Mouse (Mus musculus) neural tube, embryonic 12.5 days (tissue): Measurements from ENCODE around the gene Tbck. TPM values are rescaled to one million over a fixed set of nuclear protein-coding genes. Genes with fewer than 3 reads are reported as not detected.

Experiments
- ATAC-seq: fragments of 200-750 bp; cut with Nextera tagmentation; 2 replicates; pipeline ENCODE4 v1.8.0; 2017; ENCODE audit warnings: low read depth, mild to moderate bottlenecking, moderate TSS enrichment, moderate library complexity; ENCODE audit not compliant: low FRiP score
- H3K27ac ChIP-seq: fragments of 300-500 bp; sonication (generic); 2 replicates; pipeline ENCODE4 v1.5.1; 2016
- H3K27me3 ChIP-seq: fragments of 300-500 bp; sonication (generic); replicated peaks from 2 replicates; pipeline ENCODE4 v1.6.1; 2016; ENCODE audit warnings: mild to moderate bottlenecking
- H3K36me3 ChIP-seq: fragments of 300-500 bp; sonication (generic); 2 replicates; pipeline ENCODE4 v1.6.1; 2016; ENCODE audit warnings: mild to moderate bottlenecking
- H3K4me1 ChIP-seq: fragments of 300-500 bp; sonication (generic); 2 replicates; pipeline ENCODE4 v1.6.1; 2016
- H3K4me2 ChIP-seq: fragments of 300-500 bp; sonication (generic); replicated peaks from 2 replicates; pipeline ENCODE4 v1.6.1; 2016; ENCODE audit warnings: mild to moderate bottlenecking
- H3K4me3 ChIP-seq: fragments of 300-500 bp; sonication (generic); 2 replicates; pipeline ENCODE4 v1.5.1; 2016
- H3K9ac ChIP-seq: fragments of 300-500 bp; sonication (generic); 2 replicates; pipeline ENCODE4 v1.6.1; 2016; ENCODE audit warnings: mild to moderate bottlenecking
- H3K9me3 ChIP-seq: fragments of 300-500 bp; sonication (generic); 2 replicates; pipeline ENCODE4 v1.6.1; 2016; ENCODE audit warnings: mild to moderate bottlenecking
- WGBS: fragments of 180-500 bp; shearing (Covaris S2); methylation state at CpG from one replicate; pipeline ENCODE4 v1.1.7; 2016; 5-methylcytosine and 5-hydroxymethylcytosine counted together
- polyA plus RNA-seq: library from polyadenylated mRNA; unstranded; fragments of >200 nt; fragmentation: Nextera tagmentation; extraction: Ambion mirVana; gene quantifications from 2 replicates; pipeline ENCODE4 v1.2.1, GENCODE M21; 2016

Gene Tbck
- polyA plus RNA-seq, 1 experiment from 2014 or later: 29.9 TPM

DNA sequence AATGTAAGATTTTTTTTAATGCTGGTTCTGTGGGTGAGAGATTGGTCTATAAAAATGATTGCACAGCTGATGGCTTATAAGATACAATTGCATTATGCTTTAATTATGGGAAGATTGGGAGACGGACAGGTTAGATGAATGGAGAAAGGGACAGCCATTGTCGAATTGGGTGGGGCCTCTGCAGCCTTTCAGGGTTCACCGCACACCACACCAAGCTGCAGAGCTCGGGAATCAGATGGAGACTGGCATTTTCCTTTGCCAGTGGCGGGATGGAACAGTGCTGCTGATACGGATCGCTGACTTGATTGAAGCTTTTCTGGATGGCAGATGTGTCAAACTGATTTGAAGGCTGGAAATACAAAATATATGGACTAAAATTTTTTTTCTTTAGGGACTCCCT is 88.1 kb downstream of the Tbck start:
- H3K27me3 ChIP-seq: no peaks in the 10 kb centered on the region
- 61% methylated on average over 7 of the region's 7 CpGs for WGBS
- H3K4me3 ChIP-seq: no peak overlapping the region
- H3K9me3 ChIP-seq: no peaks in the 10 kb centered on the region
- no peak overlapping the region for H3K9ac ChIP-seq
- H3K27ac ChIP-seq: no peak overlapping the region
- no peaks in the 10 kb centered on the region for H3K4me1 ChIP-seq
- H3K4me2 ChIP-seq: no peak overlapping the region
- 0 out of 2 replicates have a peak, but pooled peaks have one; percentile 56 for ATAC-seq
- H3K36me3 ChIP-seq: peaks cover 3% of the 10 kb centered on the region; the same call in 1 of the 2 replicates

DNA sequence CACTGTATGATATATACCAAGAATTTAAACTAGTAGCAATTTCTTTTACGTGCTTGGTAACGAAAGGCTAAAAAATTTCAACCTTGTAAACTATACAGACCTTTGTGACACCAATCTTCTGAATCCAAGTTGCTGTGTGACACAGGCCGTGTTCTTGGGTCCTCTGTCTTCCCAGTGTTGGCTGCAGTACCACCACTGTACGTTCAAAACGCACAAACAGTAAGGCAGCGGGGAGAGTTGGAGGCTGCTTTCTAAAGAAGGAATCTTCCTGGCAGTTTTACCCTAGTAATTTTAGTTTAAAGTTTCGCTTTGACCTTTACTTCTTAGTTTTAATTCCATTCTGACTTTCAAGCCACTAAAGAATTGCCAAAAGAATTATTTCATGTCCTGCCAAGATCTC is 92.7 kb downstream of the Tbck start:
- Histone ChIP-seq H3K36me3 (peaks cover 3% of the 10 kb centered on the region; the same call in 1 of the 2 replicates), H3K4me1 (peaks cover 3% of the 10 kb centered on the region; the same call in 1 of the 2 replicates), H3K27ac (no peak overlapping the region), H3K4me2 (no peak overlapping the region), H3K9ac (no peak overlapping the region), H3K4me3 (no peak overlapping the region), H3K27me3 (no peaks in the 10 kb centered on the region), H3K9me3 (no peaks in the 10 kb centered on the region)
- no peak for ATAC-seq
- 94% methylated on average over 7 of the region's 7 CpGs for WGBS

GRCm38 (mm10) chr3:132781103-132781502 is 97.2 kb downstream of the Tbck start:
- Histone ChIP-seq H3K9ac (no peak overlapping the region), H3K36me3 (no peaks in the 10 kb centered on the region), H3K27ac (no peak overlapping the region), H3K4me2 (no peak overlapping the region), H3K4me1 (peaks cover 3% of the 10 kb centered on the region; the same call in 1 of the 2 replicates), H3K4me3 (no peak overlapping the region), H3K27me3 (no peaks in the 10 kb centered on the region), H3K9me3 (no peaks in the 10 kb centered on the region)
- ATAC-seq: no peak
- 95% methylated on average over 2 of the region's 2 CpGs for WGBS

DNA sequence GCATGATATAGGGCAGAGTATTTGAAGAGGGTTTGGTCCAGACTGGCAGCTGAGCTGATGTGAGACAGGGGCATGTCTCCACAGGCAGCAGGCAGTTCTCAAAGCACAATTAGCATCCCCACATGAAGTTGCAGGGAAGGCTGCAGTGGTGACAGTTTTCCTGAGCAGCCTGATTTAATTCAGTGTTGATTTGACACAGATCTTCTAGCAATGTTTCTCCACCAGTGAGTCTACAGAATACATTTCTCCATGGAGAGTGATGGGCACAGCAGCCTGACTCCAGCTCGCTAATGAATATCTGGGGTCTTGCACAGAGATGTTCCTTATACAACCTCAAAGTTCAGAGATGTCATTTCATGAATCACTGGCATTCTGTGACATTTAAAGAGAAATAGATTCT is 99.1 kb downstream of the Tbck start:
- ATAC-seq: no peak
- no peak overlapping the region for H3K4me2 ChIP-seq
- no peaks in the 10 kb centered on the region for H3K9me3 ChIP-seq
- peaks cover 3% of the 10 kb centered on the region; the same call in 1 of the 2 replicates for H3K4me1 ChIP-seq
- H3K36me3 ChIP-seq: no peaks in the 10 kb centered on the region
- 85% methylated on average over 1 of the region's 1 CpGs for WGBS
- H3K4me3 ChIP-seq: no peak overlapping the region
- no peak overlapping the region for H3K27ac ChIP-seq
- no peak overlapping the region for H3K9ac ChIP-seq
- H3K27me3 ChIP-seq: no peaks in the 10 kb centered on the region

DNA sequence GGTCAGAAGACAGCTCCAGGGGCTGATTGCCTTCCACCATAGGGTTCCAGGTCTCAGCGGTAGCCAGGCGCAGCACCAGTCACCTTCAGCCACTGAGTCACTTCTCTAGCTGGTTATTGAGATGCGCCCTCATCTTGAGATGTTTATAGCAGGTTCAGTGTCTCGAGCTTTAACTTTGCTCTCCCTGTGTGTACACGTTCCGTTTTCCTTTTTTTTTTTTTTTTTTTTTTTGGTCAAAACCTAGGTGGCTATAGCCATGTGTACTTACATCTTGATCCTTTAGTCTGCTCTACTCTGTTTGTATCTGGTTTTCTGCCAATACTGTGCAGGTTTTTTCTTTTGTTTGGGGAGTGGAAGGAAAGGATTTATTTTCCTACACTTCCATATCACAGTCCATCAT is 100.8 kb downstream of the Tbck start:
- Histone ChIP-seq H3K9me3 (no peaks in the 10 kb centered on the region), H3K36me3 (no peaks in the 10 kb centered on the region), H3K27me3 (no peaks in the 10 kb centered on the region), H3K27ac (no peak overlapping the region), H3K9ac (no peak overlapping the region), H3K4me3 (no peak overlapping the region), H3K4me2 (no peak overlapping the region), H3K4me1 (peaks cover 3% of the 10 kb centered on the region; the same call in 1 of the 2 replicates)
- no peak for ATAC-seq
- 89% methylated on average over 6 of the region's 6 CpGs for WGBS

- ATAC-seq: no peak
These were observed 102.7 kb downstream of the Tbck start for GRCm38 (mm10) chr3:132786690-132787089.

DNA sequence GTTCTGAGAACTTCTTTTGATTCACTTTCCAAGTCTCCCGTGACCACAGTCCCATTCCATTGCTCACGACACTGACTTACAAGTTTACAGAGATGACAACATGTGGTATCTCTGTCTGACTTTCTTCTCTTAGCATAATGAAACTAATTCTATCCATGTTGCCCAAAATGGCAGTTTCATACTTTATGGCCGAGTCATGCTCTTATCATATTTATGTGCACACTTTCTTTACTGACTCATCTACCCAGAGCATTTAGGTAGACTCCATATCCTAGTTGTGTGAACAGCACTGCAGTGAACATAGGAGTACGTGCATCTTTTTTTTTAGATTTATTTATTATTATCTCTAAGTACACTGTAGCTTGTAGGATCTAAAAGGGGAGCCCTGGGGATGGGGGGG is 103.8 kb downstream of the Tbck start:
- H3K27me3 ChIP-seq: no peaks in the 10 kb centered on the region
- H3K36me3 ChIP-seq: no peaks in the 10 kb centered on the region
- no peak overlapping the region for H3K4me2 ChIP-seq
- H3K9ac ChIP-seq: no peak overlapping the region
- 94% methylated on average over 4 of the region's 4 CpGs for WGBS
- no peaks in the 10 kb centered on the region for H3K9me3 ChIP-seq
- H3K4me3 ChIP-seq: no peak overlapping the region
- H3K27ac ChIP-seq: no peak overlapping the region
- ATAC-seq: no peak
- H3K4me1 ChIP-seq: no peaks in the 10 kb centered on the region

More at GRCm38 (mm10) chr3:132786690-132787089, 102.7 kb downstream of the Tbck start:
- Histone ChIP-seq H3K27ac (no peak overlapping the region), H3K9ac (no peak overlapping the region), H3K9me3 (no peaks in the 10 kb centered on the region), H3K4me3 (no peak overlapping the region), H3K36me3 (no peaks in the 10 kb centered on the region), H3K27me3 (no peaks in the 10 kb centered on the region), H3K4me2 (no peak overlapping the region), H3K4me1 (no peaks in the 10 kb centered on the region)
- 97% methylated on average over 3 of the region's 3 CpGs for WGBS

DNA sequence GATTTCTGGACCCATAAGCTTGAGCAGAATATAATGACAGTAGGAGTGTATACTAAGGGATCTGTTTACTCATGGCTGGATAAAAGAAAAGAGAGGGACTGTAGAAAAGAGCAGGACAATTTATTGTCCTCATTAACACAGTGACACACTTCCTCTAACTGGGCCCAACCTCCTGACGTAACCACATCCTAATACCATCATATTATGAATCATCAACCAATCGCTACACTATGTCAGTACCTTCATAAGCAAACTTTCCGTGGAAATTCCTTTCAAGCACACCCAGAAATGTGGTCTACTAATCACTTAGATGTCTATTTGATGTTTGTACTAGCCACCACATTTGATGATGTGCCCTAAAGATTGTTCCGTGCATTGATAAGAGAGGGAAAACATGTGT is 107.2 kb downstream of the Tbck start:
- H3K27me3 ChIP-seq: no peaks in the 10 kb centered on the region
- H3K36me3 ChIP-seq: 0 out of 2 replicates have a peak, but pooled peaks cover 1% of the 10 kb centered on the region
- no peaks in the 10 kb centered on the region for H3K9me3 ChIP-seq
- WGBS: 88% methylated on average over 4 of the region's 4 CpGs
- no peak overlapping the region for H3K27ac ChIP-seq
- no peak overlapping the region for H3K4me3 ChIP-seq
- H3K4me2 ChIP-seq: no peak overlapping the region
- ATAC-seq: no peak
- no peak overlapping the region for H3K9ac ChIP-seq
- no peaks in the 10 kb centered on the region for H3K4me1 ChIP-seq

DNA sequence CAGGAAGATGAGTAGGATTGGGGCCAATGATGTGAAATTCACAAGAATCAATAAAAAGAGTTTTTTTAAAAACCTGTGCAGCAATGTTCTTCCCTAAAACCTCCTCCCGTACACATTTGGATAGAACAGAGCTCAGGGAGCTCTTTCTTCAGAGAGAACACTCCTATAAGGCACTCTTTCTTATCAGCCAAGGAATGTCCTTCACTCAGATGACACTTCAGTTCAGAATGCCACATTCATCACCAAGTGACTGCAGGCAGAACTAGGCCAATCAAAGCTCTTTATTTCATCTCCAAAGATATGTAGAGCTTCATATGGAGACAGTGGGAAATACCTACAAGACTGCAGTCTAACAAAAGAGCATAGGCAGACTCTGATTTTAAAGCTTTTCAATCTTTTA is 116.3 kb downstream of the Tbck start:
- Histone ChIP-seq H3K9me3 (no peaks in the 10 kb centered on the region), H3K4me2 (no peak overlapping the region), H3K27ac (no peak overlapping the region), H3K36me3 (peaks cover 11% of the 10 kb centered on the region), H3K9ac (no peak overlapping the region), H3K4me1 (no peaks in the 10 kb centered on the region), H3K27me3 (no peaks in the 10 kb centered on the region), H3K4me3 (no peak overlapping the region)
- 89% methylated on average over 1 of the region's 1 CpGs for WGBS
- ATAC-seq: no peak

GRCm38 (mm10) chr3:132801910-132802309 is 118.0 kb downstream of the Tbck start:
- no peak overlapping the region for H3K27ac ChIP-seq
- 85% methylated on average over 3 of the region's 3 CpGs for WGBS
- no peaks in the 10 kb centered on the region for H3K27me3 ChIP-seq
- H3K9me3 ChIP-seq: no peaks in the 10 kb centered on the region
- no peak for ATAC-seq
- H3K4me3 ChIP-seq: no peak overlapping the region
- H3K4me2 ChIP-seq: no peak overlapping the region
- H3K9ac ChIP-seq: no peak overlapping the region
- H3K36me3 ChIP-seq: peaks cover 9% of the 10 kb centered on the region
- no peaks in the 10 kb centered on the region for H3K4me1 ChIP-seq

- Histone ChIP-seq H3K4me1 (no peaks in the 10 kb centered on the region), H3K4me3 (no peak overlapping the region), H3K27me3 (no peaks in the 10 kb centered on the region), H3K27ac (no peak overlapping the region), H3K36me3 (peaks cover 8% of the 10 kb centered on the region), H3K9ac (no peak overlapping the region), H3K4me2 (no peak overlapping the region), H3K9me3 (no peaks in the 10 kb centered on the region)
- 28% methylated on average over 2 of the region's 2 CpGs for WGBS
- no peak for ATAC-seq
These were observed 124.1 kb downstream of the Tbck start for GRCm38 (mm10) chr3:132807888-132808579.

DNA sequence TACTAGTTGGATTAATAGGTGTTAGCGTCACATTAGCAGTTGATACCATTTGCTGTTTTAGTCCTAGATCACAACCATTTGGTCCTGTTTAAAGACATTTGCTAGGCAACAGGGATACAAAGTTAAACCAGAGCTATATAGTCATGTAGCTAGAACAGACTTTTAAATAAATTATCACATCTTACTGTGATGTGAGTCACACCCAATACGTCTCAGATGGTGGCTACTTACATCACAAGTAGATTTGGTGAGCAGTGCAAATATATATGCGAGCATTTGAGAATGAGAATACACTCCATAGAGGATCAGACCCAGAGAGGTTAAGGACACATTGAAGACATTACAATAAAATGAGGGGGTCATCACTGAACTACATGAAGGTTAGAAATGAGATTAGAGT is 125.0 kb downstream of the Tbck start:
- H3K36me3 ChIP-seq: peaks cover 6% of the 10 kb centered on the region
- no peak overlapping the region for H3K4me2 ChIP-seq
- 92% methylated on average over 3 of the region's 3 CpGs for WGBS
- no peaks in the 10 kb centered on the region for H3K27me3 ChIP-seq
- no peak for ATAC-seq
- H3K4me1 ChIP-seq: no peaks in the 10 kb centered on the region
- H3K9ac ChIP-seq: no peak overlapping the region
- no peaks in the 10 kb centered on the region for H3K9me3 ChIP-seq
- H3K4me3 ChIP-seq: no peak overlapping the region
- no peak overlapping the region for H3K27ac ChIP-seq

GRCm38 (mm10) chr3:132811791-132812190 is 127.8 kb downstream of the Tbck start:
- H3K27me3 ChIP-seq: no peaks in the 10 kb centered on the region
- H3K9ac ChIP-seq: no peak overlapping the region
- H3K4me1 ChIP-seq: no peaks in the 10 kb centered on the region
- H3K4me2 ChIP-seq: no peak overlapping the region
- 86% methylated on average over 5 of the region's 5 CpGs for WGBS
- H3K27ac ChIP-seq: no peak overlapping the region
- H3K9me3 ChIP-seq: no peaks in the 10 kb centered on the region
- no peak overlapping the region for H3K4me3 ChIP-seq
- H3K36me3 ChIP-seq: peaks cover 4% of the 10 kb centered on the region; the same call in 1 of the 2 replicates
- ATAC-seq: no peak
